Comparison of ENCODE assay signal across 10 mouse cellular contexts in genomic region chr13:98586817-98587575, GRCm38 (mm10). TPM values are rescaled to one million over a fixed set of nuclear protein-coding genes. Genes with fewer than 3 reads are reported as not detected.
DNase-seq lines count a peak whose midpoint lies in the region; ATAC-seq and TF ChIP-seq lines count a peak whose summit lies in the region.
"Had no signal": no experiment of that assay in that cellular context is flagged by ENCODE, and none has a peak within 500 bp of the region (broad histone marks: within the 10 kb centered on the region; RNA-seq: fewer than 3 reads in every experiment).

No protein-coding gene starts in this region.

- H3K4me1 ChIP-seq in thymus, adult 2 months (replicated peaks; ENCODE audit: control insufficient read depth, insufficient read depth, low read length) = no peaks in the 10 kb centered on the region

- H3K27me3 ChIP-seq in thymus, adult 2 months (ENCODE audit: control insufficient read depth, insufficient read depth, low read length) = peaks cover 7% of the 10 kb centered on the region; the same call in 1 of the 2 replicates

- ATAC-seq in monocyte, adult 5-6 weeks (replicated peaks; ENCODE audit: insufficient number of reproducible peaks, low FRiP score, low TSS enrichment, poor library complexity, severe bottlenecking) = no peak

- no peak overlapping the region for H3K4me3 ChIP-seq in thymus, adult 2 months (ENCODE audit: control insufficient read depth, insufficient read depth, low read length)
- H3K4me3 ChIP-seq: liver, embryonic 15.5 days had no signal

- no peak for TF ChIP-seq POLR2A in thymus, adult 2 months (IDR thresholded peaks at IDR 0.05; ENCODE audit: control insufficient read depth, extremely low read depth, insufficient read depth, low read length, poor library complexity)

- H3K27ac ChIP-seq in thymus, adult 2 months (ENCODE audit: control insufficient read depth, insufficient read depth, low read length) = no peak overlapping the region
- H3K27ac ChIP-seq: liver, embryonic 15.5 days had no signal

- WGBS in thymus, adult 2 months = 28% methylated on average over 17 of the region's 17 CpGs

- no peak for TF ChIP-seq CTCF in thymus, adult 2 months (IDR thresholded peaks at IDR 0.05; ENCODE audit: borderline replicate concordance, control insufficient read depth, extremely low read depth, insufficient read depth, low read length, poor library complexity)

- H3K36me3 ChIP-seq in thymus, adult 2 months (ENCODE audit: control insufficient read depth, insufficient read depth, low read length) = no peaks in the 10 kb centered on the region
- H3K36me3 ChIP-seq: liver, embryonic 15.5 days had no signal

- peak; percentile 21 for DNase-seq in kidney, adult 18-20 months
- DNase-seq in kidney, adult 11 months = no peak
- peak; percentile 27 for DNase-seq in ES-CJ7 (ENCODE audit: low read depth, low spot score)
- peak; percentile 32 for DNase-seq in ZHBTc4 (ENCODE audit: low read depth, low spot score)
- DNase-seq in kidney, postnatal 14 days = peak; percentile 23
- DNase-seq in cerebellum, postnatal 14 days = no peak
- no peak for DNase-seq in thymus, adult 2 months
- DNase-seq: gastrocnemius, postnatal 10 days had no signal

RNA-seq across cellular contexts. Expression of gene Tmem174, which starts 50.2 kb away (rescaled TPM):
- total RNA-seq in monocyte, adult 5-6 weeks (2017) = not detected in 3 replicates
- polyA plus RNA-seq in thymus, adult 2 months (2012; rRNA removed) = 0.13 TPM in 1 of 2 replicates, not detected in the other
- total RNA-seq: gastrocnemius, postnatal 10 days had no signal
- polyA plus RNA-seq: liver, embryonic 15.5 days had no signal

Comparison
In these comparisons a context has a peak if more than half of its experiments do, and no peak if none do; other contexts are left out.
1. DNase-seq: peak in kidney, adult 18-20 months (single experiment), ES-CJ7 (single experiment), ZHBTc4 (single experiment) and kidney, postnatal 14 days (single experiment); none in kidney, adult 11 months (single experiment), cerebellum, postnatal 14 days (0 of 2) and thymus, adult 2 months (single experiment).